Comparison of ENCODE assay signal across 8 mouse cellular contexts in genomic region chr10:54075441-54076010, GRCm38 (mm10). TPM values are rescaled to one million over a fixed set of nuclear protein-coding genes. Genes with fewer than 3 reads are reported as not detected.
DNase-seq lines count a peak whose midpoint lies in the region; ATAC-seq and TF ChIP-seq lines count a peak whose summit lies in the region.

No protein-coding gene starts in this region.

- H3ac ChIP-seq in myocyte (ENCODE audit: control insufficient read depth, insufficient read length) = peak overlapping the region; percentile 82

- ATAC-seq in heart, embryonic 13.5 days (ENCODE audit: extremely low read depth, insufficient number of reproducible peaks, low FRiP score, low TSS enrichment) = peak; percentile 97
- peak; percentile 96 for ATAC-seq in liver, embryonic 11.5 days (replicated peaks; ENCODE audit: low FRiP score)

- peak overlapping the region; percentile 61 for H3K27ac ChIP-seq in heart, embryonic 13.5 days (replicated peaks)
- H3K27ac ChIP-seq in liver, embryonic 11.5 days (ENCODE audit: low read depth, low read length) = peak overlapping the region; percentile 54; the same call in 1 of the 2 replicates

- peak; percentile 95 for DNase-seq in CD4-positive, CD25-positive, alpha-beta regulatory T cell, adult 2 months (ENCODE audit: low read depth, low spot score)
- DNase-seq in c-Kit-negative CD71-positive TER-119-positive erythroid progenitor cells, embryonic 14.5 days (ENCODE audit: low read depth, low spot score) = peak; percentile 76
- peak; percentile 28 for DNase-seq in fat pad, adult 2 months (ENCODE audit: extremely low read depth, low read depth, low spot score)
- DNase-seq in kidney, postnatal 10 days = peak; percentile 96
- DNase-seq in liver, embryonic 11.5 days (ENCODE audit: low spot score) = peak; percentile 94
- peak; percentile 94 to 97 for DNase-seq in spleen, postnatal 4 days (ENCODE audit: low spot score in 2 of 2)

- no peaks in the 10 kb centered on the region for H3K9me3 ChIP-seq in heart, embryonic 13.5 days
- no peaks in the 10 kb centered on the region for H3K9me3 ChIP-seq in liver, embryonic 11.5 days (ENCODE audit: control insufficient read depth, low read length)

- no peaks in the 10 kb centered on the region for H3K36me3 ChIP-seq in heart, embryonic 13.5 days
- H3K36me3 ChIP-seq in liver, embryonic 11.5 days (ENCODE audit: control insufficient read depth, insufficient read depth, low read length) = no peaks in the 10 kb centered on the region
- no peaks in the 10 kb centered on the region for H3K36me3 ChIP-seq in myocyte (ENCODE audit: control insufficient read depth, insufficient read depth)

- H3K9ac ChIP-seq in heart, embryonic 13.5 days = peak overlapping the region; percentile 91
- H3K9ac ChIP-seq in liver, embryonic 11.5 days (ENCODE audit: low read depth, low read length) = peak overlapping the region; percentile 88

- H3K27me3 ChIP-seq in heart, embryonic 13.5 days (replicated peaks) = no peaks in the 10 kb centered on the region
- H3K27me3 ChIP-seq in liver, embryonic 11.5 days (replicated peaks; ENCODE audit: control insufficient read depth, insufficient read depth, low read length) = no peaks in the 10 kb centered on the region
- H3K27me3 ChIP-seq in myocyte (ENCODE audit: control insufficient read depth, insufficient read depth, insufficient read length) = no peaks in the 10 kb centered on the region

- peak overlapping the region; percentile 90 for H3K4me2 ChIP-seq in heart, embryonic 13.5 days
- peak overlapping the region; percentile 88 for H3K4me2 ChIP-seq in liver, embryonic 11.5 days
- H3K4me2 ChIP-seq in myocyte (ENCODE audit: low read depth) = peak overlapping the region; percentile 92

- peak; percentile 100 for TF ChIP-seq POLR2A in myocyte (IDR thresholded peaks at IDR 0.05; ENCODE audit: insufficient read length, low read depth)

- H3K4me1 ChIP-seq in heart, embryonic 13.5 days = peaks cover 48% of the 10 kb centered on the region
- H3K4me1 ChIP-seq in liver, embryonic 11.5 days (replicated peaks; ENCODE audit: control insufficient read depth, insufficient read depth, low read length) = peaks cover 14% of the 10 kb centered on the region

- peak overlapping the region; percentile 90 for H3K4me3 ChIP-seq in heart, embryonic 13.5 days
- peak overlapping the region; percentile 92 for H3K4me3 ChIP-seq in liver, embryonic 11.5 days (ENCODE audit: low read depth, low read length)
- peak overlapping the region; percentile 55 for H3K4me3 ChIP-seq in myocyte

- WGBS in heart, embryonic 13.5 days = under 1% methylated on average over 68 of the region's 68 CpGs
- under 1% methylated on average over 67 of the region's 68 CpGs for WGBS in liver, embryonic 11.5 days

- H3K79me2 ChIP-seq in myocyte (ENCODE audit: control insufficient read depth, insufficient read depth) = no peaks in the 10 kb centered on the region

TF ChIP-seq in myocyte, 11 proteins besides CTCF, POLR2A, EP300 and RAD21:
- TF ChIP-seq SRF (IDR thresholded peaks at IDR 0.05; ENCODE audit: control insufficient read depth, insufficient read length, low read depth) (no peak), TCF12 (IDR thresholded peaks at IDR 0.05; ENCODE audit: insufficient read depth, poor library complexity, severe bottlenecking) (no peak), POLR2AphosphoS2 (IDR thresholded peaks at IDR 0.05; ENCODE audit: insufficient read length, low read depth) (peak; percentile 96), TCF3 (IDR thresholded peaks at IDR 0.05; ENCODE audit: insufficient read length, low read depth) (no peak), USF1 (IDR thresholded peaks at IDR 0.05; ENCODE audit: low read depth) (no peak), E2F4 (IDR thresholded peaks at IDR 0.05; ENCODE audit: insufficient read depth) (no peak), REST (IDR thresholded peaks at IDR 0.05; ENCODE audit: insufficient read depth, insufficient read length) (no peak), MYOG (IDR thresholded peaks at IDR 0.05; ENCODE audit: control insufficient read depth in 1 of 3, insufficient read depth in 1 of 3, insufficient read length in 2 of 3, low read depth in 2 of 3) (peak in 1 of 3 experiments; percentile 1), MYOD1 (IDR thresholded peaks at IDR 0.05; ENCODE audit: control insufficient read depth in 1 of 3, insufficient read length in 2 of 3, low read depth in 2 of 3) (peak in 1 of 3 experiments; percentile 12), CEBPB (IDR thresholded peaks at IDR 0.05; ENCODE audit: insufficient read depth, poor library complexity, severe bottlenecking) (no peak), MAX (IDR thresholded peaks at IDR 0.05; ENCODE audit: low read depth) (no peak)

RNA-seq across cellular contexts. Expression of gene Man1a, which starts 0.9 kb away (rescaled TPM):
- 4.2 and 4.3 TPM in 2 replicates for polyA plus RNA-seq in heart, embryonic 13.5 days (2015; fragmentation: Nextera tagmentation; extraction: Ambion mirVana)
- 12.6 and 12.9 TPM in 2 replicates for polyA plus RNA-seq in liver, embryonic 11.5 days (2014; fragmentation: Nextera tagmentation; extraction: Ambion mirVana)
- 3.0 TPM for polyA plus RNA-seq in myocyte (2012; fragmentation: generic; extraction: Trizol)

Comparison
In these comparisons a context has a peak if more than half of its experiments do, and no peak if none do; other contexts are left out.
1. Peak in every context shown above with its lines: DNase-seq, ATAC-seq, H3K4me3 ChIP-seq and H3K27ac ChIP-seq.
2. DNase-seq: peak in every context shown above with its lines; median percentile 96 in kidney, postnatal 10 days; 96 in spleen, postnatal 4 days; 95 in CD4-positive, CD25-positive, alpha-beta regulatory T cell, adult 2 months; 94 in liver, embryonic 11.5 days; 76 in c-Kit-negative CD71-positive TER-119-positive erythroid progenitor cells, embryonic 14.5 days; 28 in fat pad, adult 2 months.